Mouse (Mus musculus) midbrain, embryonic 15.5 days (tissue): ENCODE data around the gene Tmem56. TPM values are rescaled to one million over a fixed set of nuclear protein-coding genes. Genes with fewer than 3 reads are reported as not detected.

Source experiments
- ATAC-seq: fragments of 200-750 bp; cut with Nextera tagmentation; replicated peaks from 2 replicates; pipeline ENCODE4 v1.8.0; 2017; ENCODE audit warnings: moderate TSS enrichment
- H3K27ac ChIP-seq: fragments of 300-500 bp; sonication (generic); 2 replicates; pipeline ENCODE4 v1.5.1; 2015; ENCODE audit warnings: mild to moderate bottlenecking, inconsistent platforms
- H3K27me3 ChIP-seq: fragments of 300-500 bp; sonication (generic); replicated peaks from 2 replicates; pipeline ENCODE4 v1.6.1; 2015; ENCODE audit warnings: inconsistent platforms
- H3K36me3 ChIP-seq: fragments of 300-500 bp; sonication (generic); replicated peaks from 2 replicates; pipeline ENCODE4 v1.6.1; 2015; ENCODE audit warnings: inconsistent platforms
- H3K4me1 ChIP-seq: fragments of 300-500 bp; sonication (generic); 2 replicates; pipeline ENCODE4 v1.6.1; 2015; ENCODE audit warnings: inconsistent platforms
- H3K4me2 ChIP-seq: fragments of 300-500 bp; sonication (generic); 2 replicates; pipeline ENCODE4 v1.6.1; 2015; ENCODE audit warnings: inconsistent platforms, mild to moderate bottlenecking, moderate library complexity
- H3K4me3 ChIP-seq: fragments of 300-500 bp; sonication (generic); 2 replicates; pipeline ENCODE4 v1.5.1; 2015; ENCODE audit warnings: mild to moderate bottlenecking, inconsistent platforms
- H3K9ac ChIP-seq: fragments of 300-500 bp; sonication (generic); 2 replicates; pipeline ENCODE4 v1.6.1; 2015; ENCODE audit warnings: mild to moderate bottlenecking, inconsistent platforms
- H3K9me3 ChIP-seq: fragments of 300-500 bp; sonication (generic); 2 replicates; pipeline ENCODE4 v1.6.1; 2016; ENCODE audit warnings: inconsistent platforms
- WGBS: fragments of 180-500 bp; shearing (Covaris S2); methylation state at CpG from one replicate; pipeline ENCODE4 v1.1.7; 2015; ENCODE audit warnings: mixed read lengths; 5-methylcytosine and 5-hydroxymethylcytosine counted together
- polyA plus RNA-seq: library from polyadenylated mRNA; unstranded; fragments of >200 nt; fragmentation: Nextera tagmentation; extraction: Ambion mirVana; gene quantifications from 2 replicates; pipeline ENCODE4 v1.2.1, GENCODE M21; 2015

Tmem56 gene
- 2.2 and 3.0 TPM in 2 replicates for polyA plus RNA-seq

DNA sequence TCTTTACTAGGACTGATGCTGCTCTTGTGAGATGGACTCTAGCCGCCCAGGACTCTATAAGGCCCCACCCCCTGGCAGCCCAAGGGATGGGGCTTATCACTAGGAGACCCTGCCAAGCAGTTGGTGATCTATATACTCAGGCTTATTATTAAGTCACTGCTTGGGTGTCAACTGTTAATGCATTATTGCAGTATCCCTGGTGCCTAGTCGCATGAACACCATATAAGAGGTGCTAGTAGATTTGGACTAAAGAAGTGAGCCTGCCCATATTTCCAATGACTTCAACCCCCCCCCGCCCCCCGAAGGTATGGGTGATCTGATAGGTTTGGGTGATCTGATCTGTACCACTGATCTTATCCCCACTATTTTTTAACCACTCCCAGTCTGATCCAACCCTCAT, at the start of gene Tmem56:
Gene Tmem56, minus strand, starts transcription at position 101 of the 400 bp plus-strand sequence.
- Histone ChIP-seq H3K36me3 (no peaks in the 10 kb centered on the region), H3K4me3 (no peak within 1 kb of the TSS), H3K27me3 (no peaks in the 10 kb centered on the region), H3K9ac (no peak within 1 kb of the TSS), H3K4me1 (no peaks in the 10 kb centered on the region), H3K27ac (no peak within 1 kb of the TSS), H3K9me3 (no peaks in the 10 kb centered on the region), H3K4me2 (no peak within 1 kb of the TSS)
- 89% methylated on average over 4 of the region's 4 CpGs for WGBS
- no peak for ATAC-seq

DNA sequence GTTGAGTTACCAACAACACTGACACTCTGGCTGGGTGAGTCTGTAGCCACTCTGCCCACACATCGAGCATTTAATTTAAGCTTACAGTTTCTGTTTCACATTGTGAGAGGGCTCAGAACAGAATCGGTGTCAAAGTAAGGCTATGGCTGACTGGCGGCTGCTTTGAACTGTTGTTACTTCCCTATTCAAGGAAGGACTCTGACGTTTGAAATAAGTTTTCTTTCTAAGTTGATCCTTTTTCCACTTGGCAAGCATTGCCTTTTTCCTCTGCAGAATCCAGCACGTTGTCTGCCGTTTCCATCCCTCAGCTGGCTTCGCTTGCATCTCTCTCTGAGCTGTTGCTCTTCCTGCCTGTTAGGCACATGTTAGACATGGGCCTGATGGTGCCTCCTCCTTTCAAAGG, 47.3 kb upstream of the Tmem56 start:
- Histone ChIP-seq H3K27me3 (no peaks in the 10 kb centered on the region), H3K27ac (no peak overlapping the region), H3K4me3 (no peak overlapping the region), H3K9ac (no peak overlapping the region), H3K9me3 (no peaks in the 10 kb centered on the region), H3K4me1 (no peaks in the 10 kb centered on the region), H3K36me3 (no peaks in the 10 kb centered on the region), H3K4me2 (no peak overlapping the region)
- ATAC-seq = no peak
- 58% methylated on average over 7 of the region's 7 CpGs for WGBS

DNA sequence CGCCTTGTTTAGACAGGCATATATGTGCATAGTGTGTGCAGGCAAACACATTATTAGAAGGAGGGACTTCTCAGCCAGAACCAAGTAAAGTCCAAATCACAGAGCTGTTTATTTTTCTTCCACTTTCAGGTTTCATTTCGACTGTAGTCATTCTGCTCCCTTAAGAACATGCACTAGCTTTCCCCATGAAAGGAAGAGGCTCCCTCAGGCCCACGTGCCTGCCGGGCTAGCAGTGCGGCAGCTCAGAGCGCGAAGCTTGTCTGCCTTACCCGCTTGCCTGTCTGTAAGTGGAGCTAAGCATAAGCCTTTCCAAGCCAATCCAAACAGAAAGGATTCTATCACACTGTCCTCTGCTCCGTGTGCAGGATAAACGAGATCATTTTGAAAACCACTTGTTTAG, 46.7 kb upstream of the Tmem56 start:
- no peaks in the 10 kb centered on the region for H3K4me1 ChIP-seq
- H3K27me3 ChIP-seq = no peaks in the 10 kb centered on the region
- H3K4me2 ChIP-seq = no peak overlapping the region
- ATAC-seq = no peak
- H3K9me3 ChIP-seq = no peaks in the 10 kb centered on the region
- no peak overlapping the region for H3K4me3 ChIP-seq
- no peak overlapping the region for H3K27ac ChIP-seq
- WGBS = 52% methylated on average over 10 of the region's 10 CpGs
- no peaks in the 10 kb centered on the region for H3K36me3 ChIP-seq
- H3K9ac ChIP-seq = no peak overlapping the region

DNA sequence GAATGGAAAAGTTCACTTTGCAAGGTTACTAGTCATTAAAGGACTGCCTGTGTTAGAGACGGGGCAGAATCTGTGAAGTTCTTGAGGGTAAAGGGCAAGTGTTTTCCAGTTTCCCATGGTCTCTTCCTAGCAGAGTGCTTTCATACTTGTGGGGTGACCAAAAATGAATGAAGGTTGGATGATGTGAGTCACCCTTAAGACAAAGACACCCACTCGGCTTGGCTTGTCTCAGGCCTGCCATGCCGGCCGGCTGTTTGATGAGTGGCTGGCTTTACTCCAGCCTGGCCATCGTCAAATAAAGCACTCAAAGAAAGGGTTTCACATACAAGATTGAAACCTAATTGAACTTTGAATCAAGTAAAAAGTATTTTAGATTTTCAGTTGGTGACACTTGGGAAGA, 44.5 kb upstream of the Tmem56 start:
- H3K4me2 ChIP-seq = no peak overlapping the region
- H3K4me1 ChIP-seq = no peaks in the 10 kb centered on the region
- H3K4me3 ChIP-seq = no peak overlapping the region
- no peak overlapping the region for H3K9ac ChIP-seq
- 81% methylated on average over 5 of the region's 5 CpGs for WGBS
- H3K27ac ChIP-seq = no peak overlapping the region
- H3K36me3 ChIP-seq = no peaks in the 10 kb centered on the region
- no peak for ATAC-seq
- no peaks in the 10 kb centered on the region for H3K27me3 ChIP-seq
- H3K9me3 ChIP-seq = no peaks in the 10 kb centered on the region

DNA sequence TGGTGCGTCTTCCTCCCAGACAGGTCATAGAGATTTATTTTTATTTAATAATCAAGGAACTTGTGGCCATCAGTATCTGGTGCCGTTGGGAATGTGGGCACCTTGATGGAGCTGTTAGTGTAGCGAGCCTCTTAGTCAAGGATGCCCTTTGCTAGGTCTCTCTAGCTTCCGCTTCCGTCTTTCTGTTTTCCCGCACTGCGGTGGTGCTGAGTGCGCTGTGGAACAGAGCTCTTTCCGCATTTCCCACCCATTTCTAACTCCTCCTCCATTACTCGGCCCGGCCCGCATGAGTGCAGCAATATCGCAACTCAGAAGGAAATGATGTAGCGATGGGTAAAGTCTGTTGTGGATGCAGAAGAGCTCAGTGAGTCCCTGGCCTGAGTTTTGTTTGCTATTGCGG, 40.5 kb upstream of the Tmem56 start:
- Histone ChIP-seq H3K36me3 (no peaks in the 10 kb centered on the region), H3K4me1 (no peaks in the 10 kb centered on the region), H3K4me2 (no peak overlapping the region), H3K27me3 (no peaks in the 10 kb centered on the region), H3K4me3 (no peak overlapping the region), H3K9ac (no peak overlapping the region), H3K9me3 (no peaks in the 10 kb centered on the region), H3K27ac (no peak overlapping the region)
- ATAC-seq = no peak
- WGBS = 96% methylated on average over 15 of the region's 15 CpGs

DNA sequence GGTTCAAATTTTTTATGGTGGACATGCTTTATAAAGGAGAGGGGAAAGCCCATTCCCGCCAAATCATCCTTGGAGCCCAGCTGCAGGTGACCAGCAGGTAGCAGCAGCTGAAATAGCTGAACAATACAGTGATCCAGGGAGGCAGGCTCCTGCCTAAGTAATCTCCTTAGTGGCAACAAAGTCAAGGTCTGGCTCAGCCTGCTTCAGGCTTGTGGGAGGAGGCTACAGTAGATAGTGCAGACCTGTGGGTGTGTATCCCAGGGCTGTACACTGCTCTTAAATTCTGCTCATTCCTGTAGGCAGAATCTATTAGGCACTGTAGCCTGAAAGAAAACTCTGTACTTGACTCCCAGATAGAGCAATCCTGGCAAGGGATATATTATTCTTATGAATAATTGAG, 38.0 kb upstream of the Tmem56 start:
- WGBS = 56% methylated on average over 1 of the region's 1 CpGs
- no peaks in the 10 kb centered on the region for H3K9me3 ChIP-seq
- no peak overlapping the region for H3K9ac ChIP-seq
- no peaks in the 10 kb centered on the region for H3K36me3 ChIP-seq
- H3K27me3 ChIP-seq = no peaks in the 10 kb centered on the region
- no peak overlapping the region for H3K4me3 ChIP-seq
- ATAC-seq = no peak
- H3K4me2 ChIP-seq = no peak overlapping the region
- H3K4me1 ChIP-seq = no peaks in the 10 kb centered on the region
- no peak overlapping the region for H3K27ac ChIP-seq

DNA sequence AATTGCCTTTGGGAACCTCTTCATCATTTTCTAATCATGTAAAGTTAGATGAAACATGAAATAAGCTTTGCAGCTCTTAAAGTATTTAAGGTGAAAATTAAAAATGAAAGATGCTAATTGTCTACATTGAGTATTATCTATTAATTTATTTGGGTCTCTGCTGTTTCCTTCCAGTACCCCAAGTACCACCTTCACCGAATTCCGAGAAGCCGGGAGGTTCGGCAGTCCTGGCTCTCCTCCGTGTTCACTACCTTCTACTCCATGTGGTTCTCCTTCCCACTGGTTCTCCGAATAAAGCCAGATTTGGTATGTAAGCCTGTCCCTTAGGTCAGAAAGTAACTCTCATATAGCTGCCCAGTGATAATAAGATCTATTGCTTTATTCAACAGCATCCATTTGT, 37.0 kb upstream of the Tmem56 start:
- H3K4me2 ChIP-seq = no peak overlapping the region
- no peak overlapping the region for H3K4me3 ChIP-seq
- no peak for ATAC-seq
- H3K4me1 ChIP-seq = no peaks in the 10 kb centered on the region
- WGBS = 93% methylated on average over 6 of the region's 6 CpGs
- H3K27me3 ChIP-seq = no peaks in the 10 kb centered on the region
- H3K9me3 ChIP-seq = no peaks in the 10 kb centered on the region
- no peak overlapping the region for H3K9ac ChIP-seq
- no peak overlapping the region for H3K27ac ChIP-seq
- H3K36me3 ChIP-seq = no peaks in the 10 kb centered on the region

DNA sequence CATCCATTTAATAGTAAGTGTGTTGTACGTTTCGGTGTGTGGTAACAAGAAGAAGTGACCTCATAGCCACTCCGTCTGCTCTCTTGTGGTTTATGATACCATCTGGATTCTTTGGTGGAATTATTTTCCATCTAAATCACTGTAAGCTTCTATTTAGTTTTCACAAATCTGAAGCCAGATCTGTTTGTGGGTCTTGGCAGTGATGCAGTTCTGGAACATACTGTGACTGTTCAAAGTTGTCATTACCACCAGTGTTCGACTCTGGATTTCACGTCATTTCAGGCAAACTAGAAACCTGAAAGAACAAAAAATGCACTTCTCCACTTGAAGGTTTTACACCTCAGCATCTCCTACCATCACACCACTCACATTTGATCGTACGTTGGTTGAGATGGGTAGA, 32.6 kb upstream of the Tmem56 start:
- Histone ChIP-seq H3K36me3 (no peaks in the 10 kb centered on the region), H3K9me3 (no peaks in the 10 kb centered on the region), H3K9ac (no peak overlapping the region), H3K27me3 (no peaks in the 10 kb centered on the region), H3K4me1 (no peaks in the 10 kb centered on the region), H3K27ac (no peak overlapping the region), H3K4me3 (no peak overlapping the region), H3K4me2 (no peak overlapping the region)
- no peak for ATAC-seq
- 96% methylated on average over 7 of the region's 7 CpGs for WGBS

DNA sequence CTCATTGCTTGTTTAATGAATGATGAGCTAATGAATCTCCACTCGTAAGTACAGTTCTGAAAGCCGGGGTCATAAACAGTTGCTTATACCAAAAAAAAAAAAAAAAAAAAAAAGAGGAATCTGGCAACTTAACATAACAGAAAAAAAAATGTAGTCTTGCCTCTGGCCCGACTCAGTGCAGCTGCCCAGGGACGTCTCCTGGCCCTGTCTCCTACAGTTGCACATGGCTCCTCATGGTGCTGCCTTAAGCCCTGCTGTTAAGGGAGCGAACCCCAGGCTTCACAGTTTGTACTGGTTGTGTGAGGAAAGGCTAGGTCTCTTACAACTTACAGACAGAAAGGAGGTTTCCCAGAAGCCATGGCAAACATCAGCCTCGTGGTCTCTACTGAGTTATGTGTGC, 31.3 kb upstream of the Tmem56 start:
- Histone ChIP-seq H3K4me1 (0 out of 2 replicates have a peak, but pooled peaks cover under 1% of the 10 kb centered on the region), H3K4me2 (no peak overlapping the region), H3K4me3 (no peak overlapping the region), H3K9ac (no peak overlapping the region), H3K9me3 (no peaks in the 10 kb centered on the region), H3K27me3 (no peaks in the 10 kb centered on the region), H3K27ac (no peak overlapping the region), H3K36me3 (no peaks in the 10 kb centered on the region)
- 85% methylated on average over 6 of the region's 6 CpGs for WGBS
- no peak for ATAC-seq

DNA sequence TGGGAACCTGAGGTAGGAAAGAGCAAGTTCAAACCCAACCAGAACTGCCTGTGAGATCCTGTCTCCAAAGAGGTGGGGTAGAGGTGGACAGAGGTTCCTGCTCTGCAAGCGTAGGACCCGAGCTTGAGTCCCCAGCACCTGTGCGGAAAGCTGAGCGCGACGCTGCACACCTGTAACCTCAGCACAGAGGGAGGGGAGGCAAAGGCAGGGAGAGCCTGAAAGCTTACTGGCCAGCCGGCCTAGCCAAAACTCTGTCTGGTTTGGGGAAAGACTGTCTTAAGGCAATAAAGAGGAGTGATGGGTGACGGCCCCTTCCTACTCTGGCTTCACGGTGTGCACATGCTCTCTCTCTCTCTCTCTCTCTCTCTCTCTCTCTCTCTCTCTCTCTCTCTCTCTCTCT, 30.1 kb upstream of the Tmem56 start:
- H3K4me1 ChIP-seq = 0 out of 2 replicates have a peak, but pooled peaks cover 4% of the 10 kb centered on the region
- H3K36me3 ChIP-seq = no peaks in the 10 kb centered on the region
- WGBS = 69% methylated on average over 9 of the region's 9 CpGs
- no peak overlapping the region for H3K27ac ChIP-seq
- no peak overlapping the region for H3K9ac ChIP-seq
- no peaks in the 10 kb centered on the region for H3K27me3 ChIP-seq
- no peak overlapping the region for H3K4me2 ChIP-seq
- ATAC-seq = no peak
- no peak overlapping the region for H3K4me3 ChIP-seq
- H3K9me3 ChIP-seq = no peaks in the 10 kb centered on the region

DNA sequence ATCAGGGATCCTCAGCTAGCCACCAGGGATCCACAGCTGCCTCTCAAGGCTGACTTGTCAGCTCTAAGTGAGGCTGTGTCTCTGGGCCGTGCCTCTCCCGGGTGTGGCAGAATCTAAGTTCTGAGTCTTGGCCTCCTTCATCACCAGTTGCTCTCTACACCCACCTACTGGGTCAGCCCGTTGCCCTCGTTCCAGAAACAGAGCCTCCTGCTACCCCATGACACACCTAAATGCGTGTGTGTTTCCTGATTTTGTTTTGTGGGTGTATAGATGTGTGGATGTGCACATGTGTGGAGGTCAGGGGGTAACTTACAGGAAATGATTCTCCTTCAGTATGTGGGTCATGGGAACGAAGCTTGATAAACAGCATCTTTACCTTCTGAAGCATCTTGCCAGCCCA, 29.5 kb upstream of the Tmem56 start:
- Histone ChIP-seq H3K36me3 (no peaks in the 10 kb centered on the region), H3K4me3 (no peak overlapping the region), H3K9ac (no peak overlapping the region), H3K9me3 (no peaks in the 10 kb centered on the region), H3K27ac (no peak overlapping the region), H3K4me2 (no peak overlapping the region), H3K4me1 (0 out of 2 replicates have a peak, but pooled peaks cover 4% of the 10 kb centered on the region), H3K27me3 (no peaks in the 10 kb centered on the region)
- WGBS = 85% methylated on average over 6 of the region's 6 CpGs
- ATAC-seq = no peak

DNA sequence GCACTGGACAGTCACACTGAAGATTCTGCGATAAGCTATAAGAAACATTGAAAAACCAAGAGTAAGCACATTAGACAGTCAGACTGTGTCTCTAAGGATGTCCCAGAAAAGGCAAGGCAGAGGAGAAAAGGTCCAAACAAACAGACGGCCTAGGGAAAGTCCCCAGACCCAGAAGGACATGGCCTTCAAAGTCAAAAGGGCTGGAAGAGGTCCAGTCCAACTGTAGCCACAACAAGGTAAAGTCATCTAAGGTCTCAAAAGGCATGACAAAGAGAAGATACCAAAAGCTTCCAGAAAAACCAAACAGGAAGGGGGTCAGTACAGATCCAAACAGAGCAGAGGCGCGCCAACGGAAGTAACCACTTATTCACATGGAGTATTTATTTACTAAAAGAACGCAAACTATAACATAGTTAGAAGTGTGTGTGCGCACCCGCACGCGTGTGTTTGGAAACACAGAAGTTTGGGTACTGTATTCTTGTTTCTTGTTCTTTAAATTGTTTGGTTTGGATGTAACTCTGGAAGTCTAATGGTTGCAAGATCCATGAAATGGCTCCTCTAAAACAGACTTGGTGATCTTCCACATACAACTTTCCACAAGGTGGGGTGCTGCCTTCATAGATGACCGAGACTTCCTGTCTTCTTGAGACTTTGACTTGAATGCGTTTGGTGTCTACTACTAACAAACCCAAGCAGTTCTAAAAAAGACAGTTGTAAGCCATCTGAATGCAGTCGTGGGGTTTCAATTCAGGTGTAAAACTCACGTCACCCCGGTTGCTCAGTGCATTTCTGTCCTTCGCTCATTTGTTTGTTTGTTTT, 27.2 kb upstream of the Tmem56 start:
- Histone ChIP-seq H3K4me1 (0 out of 2 replicates have a peak, but pooled peaks cover 4% of the 10 kb centered on the region), H3K4me3 (no peak overlapping the region), H3K9ac (no peak overlapping the region), H3K36me3 (no peaks in the 10 kb centered on the region), H3K27ac (no peak overlapping the region), H3K4me2 (no peak overlapping the region), H3K27me3 (no peaks in the 10 kb centered on the region), H3K9me3 (no peaks in the 10 kb centered on the region)
- ATAC-seq = no peak
- 88% methylated on average over 16 of the region's 16 CpGs for WGBS

DNA sequence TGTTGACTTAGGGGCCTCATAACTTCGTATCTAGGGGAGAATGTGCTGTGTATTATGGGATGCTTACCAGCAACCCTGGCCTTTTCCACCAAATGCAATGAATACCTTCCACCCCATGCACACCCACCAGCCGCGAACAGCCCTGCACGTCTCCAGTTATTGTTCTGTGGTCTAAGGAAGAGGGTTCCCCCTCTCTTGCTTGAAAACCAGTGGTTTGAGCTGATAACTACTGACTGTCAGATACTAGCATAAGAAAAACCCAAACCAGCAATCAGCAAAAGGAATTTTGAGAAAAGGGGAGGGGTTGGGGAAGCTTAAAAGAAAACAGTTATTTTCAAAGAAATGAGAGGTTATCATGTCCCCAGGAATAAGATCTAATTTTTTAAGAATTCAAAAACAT, 26.5 kb upstream of the Tmem56 start:
- Histone ChIP-seq H3K4me3 (no peak overlapping the region), H3K9me3 (no peaks in the 10 kb centered on the region), H3K36me3 (no peaks in the 10 kb centered on the region), H3K27me3 (no peaks in the 10 kb centered on the region), H3K27ac (no peak overlapping the region), H3K4me1 (0 out of 2 replicates have a peak, but pooled peaks cover 4% of the 10 kb centered on the region), H3K4me2 (no peak overlapping the region), H3K9ac (no peak overlapping the region)
- ATAC-seq = no peak
- 72% methylated on average over 4 of the region's 4 CpGs for WGBS
